Mouse (Mus musculus) MEL (cell line): ENCODE results near the gene Ocln. TPM values are rescaled to one million over a fixed set of nuclear protein-coding genes. Genes with fewer than 3 reads are reported as not detected.

ENCODE experiments used
- DNase-seq: peaks from one replicate; pipeline ENCODE4 v3.0.0; 2011; ENCODE audit warnings: low read depth, low spot score
- H3K27ac ChIP-seq: 2 replicates; pipeline ENCODE4 v1.5.1; 2012; ENCODE audit warnings: low read depth, mild to moderate bottlenecking, control low read depth, low read length, moderate library complexity; ENCODE audit not compliant: control insufficient read depth
- H3K27me3 ChIP-seq, 2 experiments: fragments of 150-350 bp in 1 of 2; sonication (generic) in 1 of 2; 2 replicates each; pipeline ENCODE4 v1.6.1; 2012; ENCODE audit warnings: low read length in 2 of 2, mild to moderate bottlenecking in 2 of 2, improper control_type of control experiment in 1 of 2, moderate library complexity in 1 of 2; ENCODE audit not compliant: insufficient read depth in 2 of 2, control insufficient read depth in 1 of 2
- H3K36me3 ChIP-seq, 2 experiments: 2 replicates each; pipeline ENCODE4 v1.6.1; 2012 to 2014; ENCODE audit warnings: low read length in 2 of 2, improper control_type of control experiment in 1 of 2, inconsistent platforms in 1 of 2, mild to moderate bottlenecking in 1 of 2; ENCODE audit not compliant: insufficient read depth in 2 of 2, control insufficient read depth in 1 of 2
- H3K4me1 ChIP-seq, 2 experiments: fragments of 150-350 bp in 1 of 2; sonication (generic) in 1 of 2; 2 replicates each; pipeline ENCODE4 v1.6.1; 2012; ENCODE audit warnings: low read length in 2 of 2, improper control_type of control experiment in 1 of 2, mild to moderate bottlenecking in 1 of 2; ENCODE audit not compliant: insufficient read depth in 2 of 2, control insufficient read depth in 1 of 2
- H3K4me3 ChIP-seq, 2 experiments: fragments of 150-350 bp in 1 of 2; sonication (generic) in 1 of 2; 2 replicates each; pipeline ENCODE4 v1.5.1; 2012; ENCODE audit warnings: low read depth in 2 of 2, low read length in 2 of 2, mild to moderate bottlenecking in 2 of 2, moderate library complexity in 2 of 2, control low read depth in 1 of 2, improper control_type of control experiment in 1 of 2; ENCODE audit not compliant: control insufficient read depth in 1 of 2, insufficient read depth in 1 of 2
- H3K79me2 ChIP-seq: 2 replicates; pipeline ENCODE4 v1.6.1; 2012; ENCODE audit warnings: mild to moderate bottlenecking, low read length, moderate library complexity; ENCODE audit not compliant: control insufficient read depth, poor library complexity, insufficient read depth
- H3K9ac ChIP-seq: 2 replicates; pipeline ENCODE4 v1.6.1; 2012; ENCODE audit warnings: low read depth, mild to moderate bottlenecking, control low read depth, low read length, moderate library complexity; ENCODE audit not compliant: control insufficient read depth, poor library complexity, severe bottlenecking
- H3K9me3 ChIP-seq: fragments of 150-350 bp; sonication (generic); replicated peaks from 2 replicates; pipeline ENCODE4 v1.6.1; 2012; ENCODE audit warnings: mild to moderate bottlenecking, low read length, improper control_type of control experiment, moderate library complexity; ENCODE audit not compliant: insufficient read depth
- BHLHE40 ChIP-seq: IDR thresholded peaks from 2 replicates; pipeline ENCODE4 v1.6.1; 2012; ENCODE audit warnings: low read depth, mild to moderate bottlenecking, inconsistent platforms, low read length, improper control_type of control experiment, borderline replicate concordance
- CHD1 ChIP-seq: IDR thresholded peaks from 2 replicates; pipeline ENCODE4 v1.6.1; 2012; ENCODE audit warnings: low read depth, mild to moderate bottlenecking, inconsistent platforms, low read length, improper control_type of control experiment
- CHD2 ChIP-seq: IDR thresholded peaks from 2 replicates; pipeline ENCODE4 v1.6.1; 2011; ENCODE audit warnings: low read length, improper control_type of control experiment
- CTCF ChIP-seq, 3 experiments: IDR thresholded peaks in 2 of 3; conservative IDR thresholded peaks in 1 of 3; 2 replicates each; pipeline ENCODE4 v1.5.1; 2011 to 2012; ENCODE audit warnings: low read length in 3 of 3, low read depth in 2 of 3, mild to moderate bottlenecking in 2 of 3, improper control_type of control experiment in 1 of 3, inconsistent platforms in 1 of 3, mixed read lengths in 1 of 3, moderate library complexity in 1 of 3; ENCODE audit not compliant: control insufficient read depth in 1 of 3, insufficient read depth in 1 of 3, poor library complexity in 1 of 3, severe bottlenecking in 1 of 3
- E2F4 ChIP-seq: IDR thresholded peaks from 2 replicates; pipeline ENCODE4 v1.6.1; 2011; ENCODE audit warnings: low read depth, low read length, improper control_type of control experiment, borderline replicate concordance
- ELF1 ChIP-seq: IDR thresholded peaks from 2 replicates; pipeline ENCODE4 v1.6.1; 2014; ENCODE audit warnings: low read depth, mild to moderate bottlenecking, inconsistent platforms, low read length, improper control_type of control experiment, moderate library complexity
- EP300 ChIP-seq, 2 experiments: IDR thresholded peaks; 2 replicates each; pipeline ENCODE4 v1.6.1; 2011; ENCODE audit warnings: improper control_type of control experiment in 2 of 2, low read length in 2 of 2, low read depth in 1 of 2, mild to moderate bottlenecking in 1 of 2
- ETS1 ChIP-seq: IDR thresholded peaks from 2 replicates; pipeline ENCODE4 v1.6.1; 2012; ENCODE audit warnings: low read depth, mild to moderate bottlenecking, inconsistent platforms, low read length, improper control_type of control experiment, moderate library complexity
- GABPA ChIP-seq: IDR thresholded peaks from 2 replicates; pipeline ENCODE4 v1.6.1; 2012; ENCODE audit warnings: low read depth, mild to moderate bottlenecking, inconsistent platforms, low read length, improper control_type of control experiment, moderate library complexity
- GATA1 ChIP-seq: IDR thresholded peaks from 2 replicates; pipeline ENCODE4 v1.6.1; 2011; ENCODE audit warnings: low read depth, low read length, improper control_type of control experiment
- HCFC1 ChIP-seq: IDR thresholded peaks from 2 replicates; pipeline ENCODE4 v1.6.1; 2012; ENCODE audit warnings: low read depth, mild to moderate bottlenecking, inconsistent platforms, low read length, improper control_type of control experiment, moderate library complexity
- JUND ChIP-seq: IDR thresholded peaks from 2 replicates; pipeline ENCODE4 v1.6.1; 2011; ENCODE audit warnings: low read depth, mild to moderate bottlenecking, improper control_type of control experiment, low read length
- KAT2A ChIP-seq: conservative IDR thresholded peaks from 2 replicates; pipeline ENCODE4 v1.6.1; 2012; ENCODE audit warnings: low read depth, low read length, improper control_type of control experiment, inconsistent platforms
- MAZ ChIP-seq: IDR thresholded peaks from 2 replicates; pipeline ENCODE4 v1.6.1; 2012; ENCODE audit warnings: low read depth, mild to moderate bottlenecking, inconsistent platforms, low read length, improper control_type of control experiment
- MEF2A ChIP-seq: IDR thresholded peaks from 2 replicates; pipeline ENCODE4 v1.6.1; 2014; ENCODE audit warnings: low read depth, mild to moderate bottlenecking, inconsistent platforms, low read length, improper control_type of control experiment; ENCODE audit not compliant: poor library complexity, insufficient replicate concordance, severe bottlenecking; ENCODE audit errors: extremely low read depth
- MYB ChIP-seq: IDR thresholded peaks from 2 replicates; pipeline ENCODE4 v1.6.1; 2011; ENCODE audit warnings: mild to moderate bottlenecking, low read depth, low read length, improper control_type of control experiment
- NELFE ChIP-seq: IDR thresholded peaks from 2 replicates; pipeline ENCODE4 v1.6.1; 2011; ENCODE audit warnings: low read depth, low read length, improper control_type of control experiment
- POLR2A ChIP-seq, 2 experiments: IDR thresholded peaks; 2 replicates each; pipeline ENCODE4 v1.6.1; 2011 to 2012; ENCODE audit warnings: low read length in 2 of 2, mild to moderate bottlenecking in 2 of 2, control low read depth in 1 of 2, improper control_type of control experiment in 1 of 2, low read depth in 1 of 2, moderate library complexity in 1 of 2; ENCODE audit not compliant: control insufficient read depth in 1 of 2, insufficient read depth in 1 of 2, poor library complexity in 1 of 2
- POLR2AphosphoS5 ChIP-seq: IDR thresholded peaks from 2 replicates; pipeline ENCODE4 v1.6.1; 2012; ENCODE audit warnings: low read depth, borderline replicate concordance, mild to moderate bottlenecking, inconsistent platforms, low read length, moderate library complexity, mixed read lengths
- RAD21 ChIP-seq: IDR thresholded peaks from 2 replicates; pipeline ENCODE4 v1.6.1; 2011; ENCODE audit warnings: mild to moderate bottlenecking, low read depth, low read length, improper control_type of control experiment
- RCOR1 ChIP-seq: IDR thresholded peaks from 2 replicates; pipeline ENCODE4 v1.6.1; 2012; ENCODE audit warnings: low read depth, mild to moderate bottlenecking, inconsistent platforms, low read length, improper control_type of control experiment
- SIN3A ChIP-seq: IDR thresholded peaks from 2 replicates; pipeline ENCODE4 v1.6.1; 2012; ENCODE audit warnings: low read length, improper control_type of control experiment, inconsistent platforms
- SMC3 ChIP-seq: IDR thresholded peaks from 2 replicates; pipeline ENCODE4 v1.6.1; 2011; ENCODE audit warnings: low read depth, low read length, improper control_type of control experiment
- TAL1 ChIP-seq: IDR thresholded peaks from 2 replicates; pipeline ENCODE4 v1.6.1; 2012; ENCODE audit warnings: mild to moderate bottlenecking, inconsistent platforms, low read length, moderate library complexity, mixed read lengths
- TBP ChIP-seq: IDR thresholded peaks from 2 replicates; pipeline ENCODE4 v1.8.0; 2011; ENCODE audit warnings: low read depth, low read length, improper control_type of control experiment
- TCF12 ChIP-seq: IDR thresholded peaks from 2 replicates; pipeline ENCODE4 v1.6.1; 2014; ENCODE audit warnings: low read depth, mild to moderate bottlenecking, inconsistent platforms, low read length, improper control_type of control experiment, moderate library complexity
- UBTF ChIP-seq: IDR thresholded peaks from 2 replicates; pipeline ENCODE4 v1.6.1; 2012; ENCODE audit warnings: low read depth, mild to moderate bottlenecking, inconsistent platforms, low read length, improper control_type of control experiment, moderate library complexity, borderline replicate concordance; ENCODE audit not compliant: insufficient read depth
- USF1 ChIP-seq: IDR thresholded peaks from 2 replicates; pipeline ENCODE4 v1.6.1; 2014; ENCODE audit warnings: low read depth, mild to moderate bottlenecking, inconsistent platforms, low read length, improper control_type of control experiment, moderate library complexity
- USF2 ChIP-seq, 2 experiments: IDR thresholded peaks; 2 replicates each; pipeline ENCODE4 v1.6.1; 2011 to 2012; ENCODE audit warnings: improper control_type of control experiment in 2 of 2, low read length in 2 of 2, borderline replicate concordance in 1 of 2, inconsistent platforms in 1 of 2, low read depth in 1 of 2, mild to moderate bottlenecking in 1 of 2; ENCODE audit not compliant: insufficient read depth in 1 of 2
- ZC3H11A ChIP-seq: IDR thresholded peaks from 2 replicates; pipeline ENCODE4 v1.6.1; 2012; ENCODE audit warnings: low read depth, mild to moderate bottlenecking, inconsistent platforms, low read length, improper control_type of control experiment
- ZKSCAN1 ChIP-seq: IDR thresholded peaks from 2 replicates; pipeline ENCODE4 v1.6.1; 2012; ENCODE audit warnings: low read depth, mild to moderate bottlenecking, inconsistent platforms, low read length, improper control_type of control experiment, moderate library complexity
- ZMIZ1 ChIP-seq: IDR thresholded peaks from 2 replicates; pipeline ENCODE4 v1.6.1; 2012; ENCODE audit warnings: low read depth, mild to moderate bottlenecking, inconsistent platforms, low read length, improper control_type of control experiment, moderate library complexity
- ZNF384 ChIP-seq: IDR thresholded peaks from 2 replicates; pipeline ENCODE4 v1.6.1; 2012; ENCODE audit warnings: low read depth, mild to moderate bottlenecking, inconsistent platforms, low read length, improper control_type of control experiment
- polyA plus RNA-seq, 2 experiments: library from polyadenylated mRNA; stranded (reverse) in 1 of 2; unstranded in 1 of 2; fragments of >175 nt in 1 of 2; fragments of >200 nt in 1 of 2; gene quantifications; 2 replicates each; pipeline versions ENCODE4 v1.2.1 to v1.2.4; 2012; ENCODE audit warnings: low replicate concordance in 2 of 2, low read depth in 1 of 2; ENCODE audit not compliant: insufficient read length in 2 of 2, insufficient read depth in 1 of 2, missing spikeins in 1 of 2
- total RNA-seq: library from RNA; depleted of rRNA; stranded (reverse); fragments of 300-350 nt; gene quantifications from 2 replicates; pipeline ENCODE4 v1.2.3, GENCODE M21; 2012

Gene Ocln
- total and polyA plus RNA-seq, 3 experiments: 0.31 to 0.58 TPM; not detected in 1

GRCm38 (mm10) chr13:100512792-100513191, 39.7 kb downstream of the Ocln start (continued):
- TF ChIP-seq RAD21: no peak
- TF ChIP-seq TCF12: peak; percentile 92
- no peak for TF ChIP-seq ZMIZ1
- TF ChIP-seq CHD1: no peak
- peak; percentile 99 for TF ChIP-seq ZNF384
- no peak for TF ChIP-seq BHLHE40
- TF ChIP-seq POLR2A (IDR thresholded peaks at IDR 0.05; ENCODE audit: control insufficient read depth in 1 of 2, insufficient read depth in 1 of 2, low read depth in 1 of 2, low read length in 2 of 2, poor library complexity in 1 of 2): no peak
- peak; percentile 55; the same call in 1 of the 2 replicates for TF ChIP-seq SIN3A
- no peak for TF ChIP-seq E2F4

DNA sequence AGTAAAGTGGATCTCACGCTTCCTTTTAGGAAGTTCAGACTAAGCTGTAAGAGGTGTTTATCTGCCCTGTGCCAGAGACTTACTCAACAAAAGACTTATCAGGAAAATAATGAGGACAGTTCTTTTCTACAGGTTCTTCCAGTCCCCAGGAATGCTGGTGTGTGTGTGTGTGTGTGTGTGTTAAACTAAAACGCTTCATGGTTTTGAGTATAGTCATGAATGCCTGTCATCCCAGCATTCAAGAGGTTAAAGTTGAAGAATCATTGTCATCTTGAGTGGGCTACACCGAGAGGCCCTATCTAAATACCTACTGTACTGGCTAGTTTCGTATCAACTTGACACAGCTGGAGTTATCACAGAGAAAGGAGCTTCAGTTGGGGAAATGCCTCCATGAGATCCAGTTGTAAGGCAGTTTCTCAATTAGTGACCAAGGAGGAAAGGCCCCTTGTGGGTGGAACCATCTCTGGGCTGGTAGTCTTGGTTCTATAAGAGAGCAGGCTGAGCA, 40.6 kb downstream of the Ocln start:
- H3K79me2 ChIP-seq: no peaks in the 10 kb centered on the region
- peak overlapping the region; percentile 12 for H3K9ac ChIP-seq
- peak; percentile 70 for DNase-seq
- H3K36me3 ChIP-seq: peaks cover 0 to 17% of the 10 kb centered on the region in 2 experiments; a peak in 2 of 4 replicates
- peak overlapping the region in 1 of 2 experiments; percentile 3; a peak in 2 of 4 replicates for H3K4me3 ChIP-seq
- peak overlapping the region; percentile 77 for H3K27ac ChIP-seq
- H3K4me1 ChIP-seq: peaks cover 10 to 27% of the 10 kb centered on the region in 2 experiments
- no peaks in the 10 kb centered on the region for H3K9me3 ChIP-seq
- H3K27me3 ChIP-seq: no peaks in the 10 kb centered on the region
- no peak for TF ChIP-seq MAZ
- TF ChIP-seq ZKSCAN1: no peak
- peak; percentile 55; the same call in 1 of the 2 replicates for TF ChIP-seq GATA1
- peak; percentile 62 for TF ChIP-seq TAL1
- TF ChIP-seq HCFC1: 0 out of 2 replicates have a peak, but pooled peaks have one; percentile 28
- TF ChIP-seq EP300 (IDR thresholded peaks at IDR 0.05; ENCODE audit: low read depth in 1 of 2, low read length in 2 of 2): peak; percentile 61 to 85; a peak in 3 of 4 replicates
- no peak for TF ChIP-seq ELF1
- TF ChIP-seq JUND: no peak
- no peak for TF ChIP-seq ZMIZ1
- no peak for TF ChIP-seq USF1
- peak; percentile 34 for TF ChIP-seq SIN3A
- no peak for TF ChIP-seq GABPA
- no peak for TF ChIP-seq USF2 (IDR thresholded peaks at IDR 0.05; ENCODE audit: borderline replicate concordance in 1 of 2, insufficient read depth in 1 of 2, low read depth in 1 of 2, low read length in 2 of 2)
- peak; percentile 62; the same call in 1 of the 2 replicates for TF ChIP-seq TCF12
- no peak for TF ChIP-seq E2F4
- no peak for TF ChIP-seq KAT2A
- TF ChIP-seq CHD2: no peak
- no peak for TF ChIP-seq RAD21
- TF ChIP-seq TBP: no peak
- no peak for TF ChIP-seq BHLHE40
- no peak for TF ChIP-seq SMC3
- TF ChIP-seq MYB: peak; percentile 58
- TF ChIP-seq RCOR1: no peak
- TF ChIP-seq POLR2AphosphoS5: no peak
- TF ChIP-seq MEF2A: no peak
- TF ChIP-seq ZNF384: peak; percentile 27; the same call in 1 of the 2 replicates
- no peak for TF ChIP-seq CTCF (IDR thresholded peaks at IDR 0.05 in 2 of 3, conservative IDR thresholded peaks at IDR 0.05 in 1 of 3; ENCODE audit: control insufficient read depth in 1 of 3, insufficient read depth in 1 of 3, low read depth in 2 of 3, low read length in 3 of 3, poor library complexity in 1 of 3, severe bottlenecking in 1 of 3)
- no peak; the same call in 1 of the 2 replicates for TF ChIP-seq NELFE
- no peak for TF ChIP-seq ZC3H11A
- peak; percentile 44; the same call in 1 of the 2 replicates for TF ChIP-seq ETS1
- no peak for TF ChIP-seq UBTF
